Mouse (Mus musculus): ENCODE data around the gene Arhgap27.

- no peak for TF ChIP-seq POLR2A (IDR thresholded peaks at IDR 0.05; ENCODE audit: insufficient read length, low read depth)
- TF ChIP-seq TCF12 (IDR thresholded peaks at IDR 0.05; ENCODE audit: insufficient read depth, poor library complexity, severe bottlenecking): no peak
- no peak for TF ChIP-seq USF1 (IDR thresholded peaks at IDR 0.05; ENCODE audit: low read depth)
- TF ChIP-seq MAX (IDR thresholded peaks at IDR 0.05; ENCODE audit: low read depth): no peak
- no peak for TF ChIP-seq REST (IDR thresholded peaks at IDR 0.05; ENCODE audit: insufficient read depth, insufficient read length)
- no peak for TF ChIP-seq SRF (IDR thresholded peaks at IDR 0.05; ENCODE audit: control insufficient read depth, insufficient read length, low read depth)
- no peak for TF ChIP-seq POLR2AphosphoS2 (IDR thresholded peaks at IDR 0.05; ENCODE audit: insufficient read length, low read depth)
These were observed 17.0 kb upstream of the Arhgap27 start for GRCm38 (mm10) chr11:103380460-103380859.

Measured in myocyte (in vitro differentiated cells).